Mouse (Mus musculus) lung, embryonic 14.5 days (tissue): Measurements from ENCODE around the gene Rmnd5b. TPM values are rescaled to one million over a fixed set of nuclear protein-coding genes. Genes with fewer than 3 reads are reported as not detected.
A peak's percentile ranks its signal among the peaks of the same experiment; 100 is the strongest.

Experiments used
- ATAC-seq: fragments of 200-750 bp; cut with Nextera tagmentation; 2 replicates; pipeline ENCODE4 v1.8.0; 2017; ENCODE audit warnings: mild to moderate bottlenecking, moderate TSS enrichment, moderate library complexity; ENCODE audit not compliant: insufficient read depth
- DNase-seq: peaks from one replicate; pipeline ENCODE4 v3.0.0-alpha.2; 2015
- H3K27ac ChIP-seq: fragments of 300-500 bp; sonication (generic); 2 replicates; pipeline ENCODE4 v1.5.1; 2014; ENCODE audit warnings: low read depth, mild to moderate bottlenecking, moderate library complexity
- H3K27me3 ChIP-seq: fragments of 300-500 bp; sonication (generic); 2 replicates; pipeline ENCODE4 v1.6.1; 2014; ENCODE audit warnings: low read length, control low read depth; ENCODE audit not compliant: insufficient read depth
- H3K36me3 ChIP-seq: fragments of 300-500 bp; sonication (generic); 2 replicates; pipeline ENCODE4 v1.6.1; 2014; ENCODE audit warnings: control low read depth; ENCODE audit not compliant: insufficient read depth
- H3K4me1 ChIP-seq: fragments of 300-500 bp; sonication (generic); 2 replicates; pipeline ENCODE4 v1.6.1; 2014; ENCODE audit warnings: antibody characterized with exemption, control low read depth; ENCODE audit not compliant: insufficient read depth
- H3K4me2 ChIP-seq: fragments of 300-500 bp; sonication (generic); 2 replicates; pipeline ENCODE4 v1.6.1; 2014; ENCODE audit warnings: mild to moderate bottlenecking
- H3K4me3 ChIP-seq: fragments of 300-500 bp; sonication (generic); 2 replicates; pipeline ENCODE4 v1.5.1; 2014; ENCODE audit warnings: low read depth, low read length
- H3K9ac ChIP-seq: fragments of 300-500 bp; sonication (generic); 2 replicates; pipeline ENCODE4 v1.6.1; 2014
- H3K9me3 ChIP-seq: fragments of 300-500 bp; sonication (generic); 2 replicates; pipeline ENCODE4 v1.6.1; 2016; ENCODE audit warnings: low read depth, low read length, control low read depth
- CTCF ChIP-seq: IDR thresholded peaks from 2 replicates; pipeline ENCODE4 v1.5.1; 2016; ENCODE audit warnings: antibody characterized with exemption, low read depth
- WGBS: fragments of 180-500 bp; shearing (Covaris S2); extraction: QIAGEN DNeasy Blood & Tissue Kit; methylation state at CpG from one replicate; pipeline ENCODE4 v1.1.7; 2014; 5-methylcytosine and 5-hydroxymethylcytosine counted together
- polyA plus RNA-seq: library from polyadenylated mRNA; unstranded; fragments of >200 nt; fragmentation: Nextera tagmentation; extraction: Ambion mirVana; gene quantifications from 2 replicates; pipeline ENCODE4 v1.2.1, GENCODE M21; 2014

Rmnd5b gene
- polyA plus RNA-seq, 1 experiment from 2014 or later = 43.6 TPM

- TF ChIP-seq CTCF = no peak
- H3K27ac ChIP-seq = no peak overlapping the region
- ATAC-seq (no peak), DNase-seq (no peak)
- no peaks in the 10 kb centered on the region for H3K27me3 ChIP-seq
- H3K4me1 ChIP-seq = no peaks in the 10 kb centered on the region; the same call in 1 of the 2 replicates
- no peak overlapping the region for H3K4me3 ChIP-seq
- H3K36me3 ChIP-seq = no peaks in the 10 kb centered on the region
- no peak overlapping the region for H3K4me2 ChIP-seq
- no peak overlapping the region for H3K9ac ChIP-seq
- no peaks in the 10 kb centered on the region for H3K9me3 ChIP-seq
- WGBS = 69% methylated on average over 10 of the region's 10 CpGs
Observed at GRCm38 (mm10) chr11:51656798-51657521, 21.3 kb upstream of the Rmnd5b start.

- H3K9me3 ChIP-seq = no peaks in the 10 kb centered on the region
- H3K9ac ChIP-seq = no peak overlapping the region
- DNase-seq (no peak), ATAC-seq (no peak)
- no peaks in the 10 kb centered on the region for H3K27me3 ChIP-seq
- no peaks in the 10 kb centered on the region for H3K36me3 ChIP-seq
- WGBS = 85% methylated on average over 3 of the region's 3 CpGs
- no peak overlapping the region for H3K27ac ChIP-seq
- no peaks in the 10 kb centered on the region; the same call in 1 of the 2 replicates for H3K4me1 ChIP-seq
- no peak overlapping the region for H3K4me3 ChIP-seq
- no peak for TF ChIP-seq CTCF
- no peak overlapping the region for H3K4me2 ChIP-seq
Observed at GRCm38 (mm10) chr11:51654891-51655290, 19.2 kb upstream of the Rmnd5b start.

- H3K4me1 ChIP-seq = peaks cover 5% of the 10 kb centered on the region; the same call in 1 of the 2 replicates
- 74% methylated on average over 6 of the region's 6 CpGs for WGBS
- H3K9ac ChIP-seq = no peak overlapping the region
Observed at GRCm38 (mm10) chr11:51653736-51654135, 18.0 kb upstream of the Rmnd5b start.

GRCm38 (mm10) chr11:51652889-51653418 is 17.3 kb upstream of the Rmnd5b start:
- no peaks in the 10 kb centered on the region for H3K36me3 ChIP-seq
- peaks cover 8% of the 10 kb centered on the region; the same call in 1 of the 2 replicates for H3K4me1 ChIP-seq
- H3K27me3 ChIP-seq = no peaks in the 10 kb centered on the region
- no peaks in the 10 kb centered on the region for H3K9me3 ChIP-seq
- no peak for DNase-seq
- no peak for TF ChIP-seq CTCF
- ATAC-seq = no peak
- H3K4me3 ChIP-seq = no peak overlapping the region
- WGBS = 87% methylated on average over 4 of the region's 4 CpGs
- no peak overlapping the region for H3K9ac ChIP-seq
- H3K27ac ChIP-seq = no peak overlapping the region
- H3K4me2 ChIP-seq = no peak overlapping the region

More at GRCm38 (mm10) chr11:51653736-51654135, 18.0 kb upstream of the Rmnd5b start:
- no peaks in the 10 kb centered on the region for H3K9me3 ChIP-seq
- no peak overlapping the region for H3K27ac ChIP-seq
- H3K27me3 ChIP-seq = no peaks in the 10 kb centered on the region
- H3K4me2 ChIP-seq = no peak overlapping the region
- DNase-seq = no peak
- H3K4me3 ChIP-seq = no peak overlapping the region
- no peak for TF ChIP-seq CTCF
- ATAC-seq = no peak
- no peaks in the 10 kb centered on the region for H3K36me3 ChIP-seq

- Histone ChIP-seq H3K9ac (peak within 1 kb of the TSS; percentile 78), H3K4me2 (peak within 1 kb of the TSS; percentile 97), H3K4me3 (peak within 1 kb of the TSS; percentile 68), H3K27me3 (no peaks in the 10 kb centered on the region), H3K9me3 (no peaks in the 10 kb centered on the region), H3K4me1 (peaks cover 8% of the 10 kb centered on the region; the same call in 1 of the 2 replicates), H3K27ac (peak within 1 kb of the TSS; percentile 60), H3K36me3 (0 out of 2 replicates have a peak, but pooled peaks cover 2% of the 10 kb centered on the region)
- TF ChIP-seq CTCF = no peak
- ATAC-seq (peak; percentile 74), DNase-seq (peak; percentile 85)
- WGBS = 1% methylated on average over 68 of the region's 70 CpGs
Observed at GRCm38 (mm10) chr11:51650691-51651515, 15.2 kb upstream of the Rmnd5b start, which contains the start of the genes N4bp3 and D930048N14Rik. Gene N4bp3 (minus strand): TSS chr11:51650842. Gene D930048N14Rik (plus strand): TSS chr11:51650954.

- H3K27me3 ChIP-seq = no peaks in the 10 kb centered on the region
- H3K4me2 ChIP-seq = peak overlapping the region; percentile 97
- peaks cover 8% of the 10 kb centered on the region; the same call in 1 of the 2 replicates for H3K4me1 ChIP-seq
- H3K4me3 ChIP-seq = peak overlapping the region; percentile 68
- peak overlapping the region; percentile 60; the same call in 1 of the 2 replicates for H3K27ac ChIP-seq
- H3K9me3 ChIP-seq = no peaks in the 10 kb centered on the region
- peak overlapping the region; percentile 78 for H3K9ac ChIP-seq
- TF ChIP-seq CTCF = no peak
- DNase-seq = no peak
- H3K36me3 ChIP-seq = peaks cover 7% of the 10 kb centered on the region; the same call in 1 of the 2 replicates
- WGBS = under 1% methylated on average over 30 of the region's 30 CpGs
- ATAC-seq = peak; percentile 47
Observed at GRCm38 (mm10) chr11:51650261-51650660, 14.6 kb upstream of the Rmnd5b start.
